Mouse (Mus musculus) hindbrain, postnatal 0 days (tissue): ENCODE results near the gene Gm16253. TPM values are rescaled to one million over a fixed set of nuclear protein-coding genes. Genes with fewer than 3 reads are reported as not detected.

Source experiments
- ATAC-seq: fragments of 200-750 bp; cut with Nextera tagmentation; 2 replicates; pipeline ENCODE4 v1.8.0; 2017; ENCODE audit warnings: mild to moderate bottlenecking, moderate TSS enrichment, moderate library complexity
- DNase-seq: peaks from one replicate; pipeline ENCODE4 v3.0.0-alpha.2; 2015; ENCODE audit warnings: low spot score
- H3K27ac ChIP-seq: fragments of 300-500 bp; sonication (generic); 2 replicates; pipeline ENCODE4 v1.5.1; 2014; ENCODE audit warnings: mild to moderate bottlenecking
- H3K27me3 ChIP-seq: fragments of 300-500 bp; sonication (generic); 2 replicates; pipeline ENCODE4 v1.6.1; 2014; ENCODE audit warnings: low read length, mixed read lengths; ENCODE audit not compliant: insufficient read depth
- H3K36me3 ChIP-seq: fragments of 300-500 bp; sonication (generic); 2 replicates; pipeline ENCODE4 v1.6.1; 2014; ENCODE audit warnings: low read length, mixed read lengths; ENCODE audit not compliant: insufficient read depth
- H3K4me1 ChIP-seq: fragments of 300-500 bp; sonication (generic); 2 replicates; pipeline ENCODE4 v1.6.1; 2014; ENCODE audit warnings: antibody characterized with exemption, low read length, mixed read lengths; ENCODE audit not compliant: insufficient read depth
- H3K4me2 ChIP-seq: fragments of 300-500 bp; sonication (generic); 2 replicates; pipeline ENCODE4 v1.6.1; 2014; ENCODE audit warnings: low read depth, mild to moderate bottlenecking, low read length, moderate library complexity, mixed read lengths
- H3K4me3 ChIP-seq: fragments of 300-500 bp; sonication (generic); 2 replicates; pipeline ENCODE4 v1.5.1; 2014; ENCODE audit warnings: low read length
- H3K9ac ChIP-seq: fragments of 300-500 bp; sonication (generic); replicated peaks from 2 replicates; pipeline ENCODE4 v1.6.1; 2014; ENCODE audit warnings: mild to moderate bottlenecking, low read length, moderate library complexity, mixed read lengths
- H3K9me3 ChIP-seq: fragments of 300-500 bp; sonication (generic); 2 replicates; pipeline ENCODE4 v1.6.1; 2016; ENCODE audit warnings: low read length, mixed read lengths
- CTCF ChIP-seq: IDR thresholded peaks from 2 replicates; pipeline ENCODE4 v1.5.1; 2016; ENCODE audit warnings: antibody characterized with exemption, control low read depth, low read depth
- WGBS: fragments of 180-500 bp; shearing (Covaris S2); extraction: QIAGEN DNeasy Blood & Tissue Kit; methylation state at CpG from one replicate; pipeline ENCODE4 v1.1.7; 2014; 5-methylcytosine and 5-hydroxymethylcytosine counted together
- polyA plus RNA-seq: library from polyadenylated mRNA; unstranded; fragments of >200 nt; fragmentation: Nextera tagmentation; extraction: Ambion mirVana; gene quantifications from 2 replicates; pipeline ENCODE4 v1.2.1, GENCODE M21; 2015
- total RNA-seq: library from RNA; depleted of rRNA; stranded (reverse); fragments of >200 nt; gene quantifications from 2 replicates; pipeline ENCODE4 v1.2.3, GENCODE M21; 2014

The Gm16253 gene
- total and polyA plus RNA-seq, 2 experiments from 2014 or later = 0.96 TPM; not detected in 1

DNA sequence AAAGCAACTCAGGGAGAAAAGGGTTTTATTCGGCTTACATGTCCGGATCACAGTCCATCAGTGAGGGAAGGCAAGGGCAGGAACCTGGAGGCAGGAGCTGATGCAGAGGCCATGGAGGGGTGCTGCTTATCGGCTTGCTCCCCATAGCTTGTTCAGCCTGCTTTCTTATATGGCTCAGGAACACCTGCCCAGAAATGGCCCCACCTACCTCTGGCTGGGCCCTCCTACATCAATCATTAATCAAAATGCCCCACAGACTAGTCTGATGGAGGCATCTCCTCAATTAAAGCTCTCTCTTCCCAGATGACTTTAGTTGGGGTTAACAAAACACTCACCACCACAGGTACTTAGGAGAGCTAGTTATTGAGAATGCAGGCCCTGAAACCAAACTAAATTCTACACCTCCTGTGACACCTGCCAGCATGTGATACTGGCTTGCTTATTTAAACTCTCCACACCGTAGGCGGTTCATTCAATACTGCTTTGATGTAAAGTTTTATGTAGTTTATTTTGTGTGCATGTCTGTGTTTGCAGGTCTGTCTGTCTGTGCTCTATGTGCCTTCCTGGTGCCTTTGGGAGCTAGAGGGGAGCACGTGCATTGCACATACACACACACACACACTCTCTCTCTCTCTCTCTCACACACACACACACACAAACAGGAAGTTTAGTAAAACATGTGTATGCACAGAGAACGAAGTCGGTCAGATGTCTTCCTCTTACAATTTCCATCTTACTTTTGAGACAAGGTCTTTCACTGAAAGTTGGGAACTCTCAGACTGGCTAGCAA, 9.9 kb upstream of the Gm16253 start:
- no peak for ATAC-seq

DNA sequence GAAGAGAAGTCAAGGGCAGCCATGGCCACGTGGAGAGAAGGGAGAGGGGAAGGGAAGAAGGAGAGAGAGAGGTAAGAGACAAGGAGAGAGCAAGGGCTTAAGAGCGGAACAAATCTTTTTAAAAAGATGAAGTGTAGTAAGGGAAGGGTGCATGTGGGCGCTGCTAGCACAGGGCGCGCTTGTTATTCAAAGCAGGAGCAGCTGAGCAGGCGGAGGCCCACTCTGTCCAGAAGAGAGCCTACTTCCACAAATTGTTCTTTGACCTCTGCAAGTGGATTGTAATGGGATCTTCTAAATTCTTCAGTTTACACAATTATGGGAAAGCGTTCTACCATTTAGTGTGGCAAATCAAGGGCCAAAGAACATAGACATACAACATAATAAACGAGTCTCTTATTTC, 8.2 kb upstream of the Gm16253 start:
- Histone ChIP-seq H3K27ac (no peak overlapping the region), H3K4me2 (no peak overlapping the region), H3K4me1 (no peaks in the 10 kb centered on the region), H3K9me3 (no peaks in the 10 kb centered on the region), H3K9ac (no peak overlapping the region), H3K4me3 (no peak overlapping the region), H3K27me3 (no peaks in the 10 kb centered on the region), H3K36me3 (no peaks in the 10 kb centered on the region)
- 73% methylated on average over 8 of the region's 8 CpGs for WGBS
- DNase-seq = no peak
- TF ChIP-seq CTCF = no peak
- ATAC-seq = no peak

More for the DNA sequence above, 9.9 kb upstream of the Gm16253 start:
- H3K9ac ChIP-seq = no peak overlapping the region
- no peak for DNase-seq
- H3K36me3 ChIP-seq = no peaks in the 10 kb centered on the region
- no peak overlapping the region for H3K27ac ChIP-seq
- H3K9me3 ChIP-seq = no peaks in the 10 kb centered on the region
- no peak for TF ChIP-seq CTCF
- no peak overlapping the region for H3K4me2 ChIP-seq
- H3K4me3 ChIP-seq = no peak overlapping the region
- no peaks in the 10 kb centered on the region for H3K4me1 ChIP-seq
- 90% methylated on average over 8 of the region's 8 CpGs for WGBS
- H3K27me3 ChIP-seq = no peaks in the 10 kb centered on the region

DNA sequence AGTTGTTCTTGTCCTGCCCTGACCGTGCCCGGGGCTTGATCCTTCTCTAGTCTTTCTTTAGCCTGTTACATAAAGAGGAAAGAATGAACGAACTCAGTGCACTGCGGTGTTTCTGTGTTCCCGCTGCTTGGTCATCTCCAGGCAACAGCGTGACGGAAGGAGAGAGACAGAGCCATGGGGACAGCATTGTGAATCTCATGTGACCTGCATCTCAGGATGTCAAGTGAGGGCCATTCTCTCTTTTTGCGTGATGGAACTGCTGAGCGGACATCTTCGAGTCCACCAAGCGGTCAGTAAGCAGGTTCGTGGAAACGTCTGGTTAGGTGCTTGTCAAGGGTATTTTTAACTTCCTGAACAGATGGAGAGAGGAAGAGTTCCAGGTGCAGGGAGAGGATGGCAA, 7.3 kb upstream of the Gm16253 start:
- TF ChIP-seq CTCF = no peak
- no peak overlapping the region for H3K9ac ChIP-seq
- 81% methylated on average over 13 of the region's 13 CpGs for WGBS

DNA sequence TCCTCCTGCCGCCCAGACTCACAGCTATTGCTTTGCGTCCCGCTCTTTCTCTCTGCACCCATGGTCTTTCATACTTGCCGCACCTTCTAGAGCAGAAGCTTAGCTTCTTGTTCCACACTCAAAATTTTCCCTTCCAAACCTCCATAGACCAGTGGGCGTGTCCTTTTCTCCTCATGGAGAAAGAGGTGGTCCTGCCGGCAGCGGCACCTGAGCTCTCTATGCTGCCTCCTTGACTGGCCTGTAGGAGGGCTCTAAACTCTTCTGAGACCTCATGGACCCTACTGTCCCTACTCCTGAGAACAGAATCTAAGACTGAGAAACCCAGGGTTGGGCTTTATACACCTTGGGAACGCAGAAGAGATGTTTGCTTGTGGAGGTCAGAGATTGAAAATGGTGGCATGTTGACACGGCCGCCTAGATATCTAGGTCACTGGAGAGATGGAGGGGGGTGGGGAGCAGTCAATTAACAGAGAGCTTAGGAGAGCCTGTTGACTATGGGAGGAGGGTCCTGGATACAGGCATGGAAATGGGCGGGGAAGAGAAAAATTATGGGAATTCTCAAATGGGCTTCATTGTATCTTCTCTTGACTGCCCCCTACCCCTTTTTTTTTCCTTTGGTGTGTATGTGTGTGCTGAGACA, 6.7 kb upstream of the Gm16253 start:
- H3K4me1 ChIP-seq = no peaks in the 10 kb centered on the region
- no peak overlapping the region for H3K4me2 ChIP-seq
- ATAC-seq = no peak

More for the DNA sequence above, 7.3 kb upstream of the Gm16253 start:
- no peak overlapping the region for H3K27ac ChIP-seq
- no peak overlapping the region for H3K4me2 ChIP-seq
- no peaks in the 10 kb centered on the region for H3K4me1 ChIP-seq
- no peaks in the 10 kb centered on the region for H3K36me3 ChIP-seq
- no peak overlapping the region for H3K4me3 ChIP-seq
- DNase-seq = no peak
- no peaks in the 10 kb centered on the region for H3K27me3 ChIP-seq
- ATAC-seq = no peak
- H3K9me3 ChIP-seq = no peaks in the 10 kb centered on the region

DNA sequence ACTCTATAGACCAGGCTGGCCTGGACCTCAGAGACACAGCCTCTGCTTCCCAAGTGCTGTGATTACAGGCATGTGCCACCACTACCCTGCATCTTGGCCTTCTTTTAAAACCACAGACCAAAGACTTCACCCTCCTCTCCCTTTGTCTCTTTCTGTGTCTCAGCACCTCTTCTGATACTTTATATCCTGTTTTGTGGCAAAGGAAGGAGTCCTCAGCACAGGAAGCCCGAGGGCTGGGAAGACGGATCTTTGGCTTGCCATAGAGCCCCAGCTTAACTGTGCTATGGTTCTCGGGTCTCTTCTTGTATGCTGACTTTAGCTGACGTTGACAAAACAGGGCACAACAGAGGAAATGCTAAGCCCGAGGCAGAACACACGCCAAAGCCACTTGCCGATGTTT, 6.1 kb upstream of the Gm16253 start:
- Histone ChIP-seq H3K4me3 (no peak overlapping the region), H3K27me3 (no peaks in the 10 kb centered on the region), H3K36me3 (no peaks in the 10 kb centered on the region), H3K4me2 (no peak overlapping the region), H3K9ac (no peak overlapping the region), H3K4me1 (no peaks in the 10 kb centered on the region), H3K27ac (no peak overlapping the region), H3K9me3 (no peaks in the 10 kb centered on the region)
- no peak for TF ChIP-seq CTCF
- ATAC-seq (no peak), DNase-seq (no peak)
- 75% methylated on average over 7 of the region's 7 CpGs for WGBS

More for the DNA sequence above, 6.7 kb upstream of the Gm16253 start:
- 92% methylated on average over 11 of the region's 11 CpGs for WGBS
- Histone ChIP-seq H3K27ac (no peak overlapping the region), H3K4me3 (no peak overlapping the region), H3K36me3 (no peaks in the 10 kb centered on the region), H3K9me3 (no peaks in the 10 kb centered on the region), H3K9ac (no peak overlapping the region), H3K27me3 (no peaks in the 10 kb centered on the region)
- TF ChIP-seq CTCF = no peak
- no peak for DNase-seq

DNA sequence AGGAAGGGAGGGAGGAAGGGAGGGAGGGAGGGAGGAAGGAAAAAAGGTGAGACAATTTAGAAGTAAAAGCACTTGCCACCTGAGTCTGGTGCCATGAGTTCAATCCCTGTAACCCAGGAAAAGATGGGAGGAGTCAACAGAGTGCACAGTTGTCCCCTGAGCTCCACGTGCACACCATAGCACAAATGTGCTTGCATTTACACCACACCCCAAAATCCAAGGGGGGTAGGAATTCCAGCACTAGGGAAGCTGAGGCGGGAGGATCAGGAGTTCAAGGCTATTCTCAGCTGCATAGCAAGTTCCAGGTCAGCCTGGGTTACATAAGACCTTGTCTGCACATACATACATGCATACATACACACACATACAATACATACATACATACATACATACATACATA, 5.4 kb upstream of the Gm16253 start:
- H3K4me2 ChIP-seq = no peak overlapping the region
- WGBS = 83% methylated on average over 2 of the region's 2 CpGs
- H3K9ac ChIP-seq = no peak overlapping the region
- H3K4me3 ChIP-seq = no peak overlapping the region
- H3K4me1 ChIP-seq = no peaks in the 10 kb centered on the region
- no peak for TF ChIP-seq CTCF
- DNase-seq = no peak
- ATAC-seq = no peak
- H3K36me3 ChIP-seq = no peaks in the 10 kb centered on the region
- no peak overlapping the region for H3K27ac ChIP-seq
- no peaks in the 10 kb centered on the region for H3K9me3 ChIP-seq
- H3K27me3 ChIP-seq = no peaks in the 10 kb centered on the region
